Mouse (Mus musculus): ENCODE data around the gene Eras. TPM values are rescaled to one million over a fixed set of nuclear protein-coding genes. Genes with fewer than 3 reads are reported as not detected.
A peak's percentile ranks its signal among the peaks of the same experiment; 100 is the strongest.
"Not testable (repeated sequence)": the region's sequence is repeated elsewhere in the genome, so short reads cannot be mapped to it uniquely, and the experiment has no call there.

Gene Eras
- polyA plus RNA-seq, 1 experiment = 0.32 TPM

DNA sequence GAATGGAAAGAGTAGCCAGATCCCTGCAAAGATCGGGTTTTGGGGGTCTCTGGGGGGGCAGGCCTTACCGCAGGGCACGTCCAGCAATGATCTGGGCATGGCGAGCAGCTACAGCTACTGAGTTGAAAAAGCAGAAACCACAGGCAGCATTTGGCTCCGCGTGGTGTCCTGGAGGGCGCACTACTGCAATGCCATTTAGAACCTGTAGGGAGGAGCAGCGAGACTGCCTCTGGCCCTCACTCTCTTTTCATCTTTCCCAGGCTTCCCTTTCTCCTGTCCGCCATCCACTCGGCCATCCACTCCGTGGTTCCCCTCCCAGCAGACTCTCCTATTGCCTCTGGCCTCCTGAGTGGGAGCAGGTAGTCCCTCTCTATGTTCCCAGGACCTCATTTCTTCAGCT lies 8.5 kb upstream of the Eras start:
- TF ChIP-seq POLR2A (IDR thresholded peaks at IDR 0.05; ENCODE audit: control insufficient read depth, low read depth, low read length) (no peak), CTCF (IDR thresholded peaks at IDR 0.05; ENCODE audit: control insufficient read depth, insufficient read depth, insufficient replicate concordance, low read depth, low read length) (no peak)
- Histone ChIP-seq H3K27ac (ENCODE audit: control insufficient read depth, insufficient read depth, low read depth, low read length) (no peak overlapping the region), H3K36me3 (ENCODE audit: control insufficient read depth, insufficient read depth, low read length) (no peaks in the 10 kb centered on the region), H3K4me1 (ENCODE audit: control insufficient read depth, insufficient read depth, low read length) (no peaks in the 10 kb centered on the region), H3K4me3 (ENCODE audit: control insufficient read depth, low read depth, low read length) (no peak overlapping the region), H3K27me3 (ENCODE audit: control insufficient read depth, insufficient read depth, low read length) (no peaks in the 10 kb centered on the region)

GRCm38 (mm10) chrX:7927116-7927515 lies 1.3 kb downstream of the Eras start:
- no peak for TF ChIP-seq POLR2A (IDR thresholded peaks at IDR 0.05; ENCODE audit: control insufficient read depth, low read depth, low read length)
- no peak for TF ChIP-seq CTCF (IDR thresholded peaks at IDR 0.05; ENCODE audit: control insufficient read depth, insufficient read depth, insufficient replicate concordance, low read depth, low read length)

GRCm38 (mm10) chrX:7926266-7926665 lies 2.1 kb downstream of the Eras start:
- no peaks in the 10 kb centered on the region for H3K27me3 ChIP-seq (ENCODE audit: control insufficient read depth, insufficient read depth, low read length)
- H3K36me3 ChIP-seq (ENCODE audit: control insufficient read depth, insufficient read depth, low read length) = no peaks in the 10 kb centered on the region
- no peak overlapping the region for H3K4me3 ChIP-seq (ENCODE audit: control insufficient read depth, low read depth, low read length)
- no peak overlapping the region for H3K27ac ChIP-seq (ENCODE audit: control insufficient read depth, insufficient read depth, low read depth, low read length)
- peaks cover 18% of the 10 kb centered on the region for H3K4me1 ChIP-seq (ENCODE audit: control insufficient read depth, insufficient read depth, low read length)
- TF ChIP-seq POLR2A (IDR thresholded peaks at IDR 0.05; ENCODE audit: control insufficient read depth, low read depth, low read length) (no peak), CTCF (IDR thresholded peaks at IDR 0.05; ENCODE audit: control insufficient read depth, insufficient read depth, insufficient replicate concordance, low read depth, low read length) (no peak)

More at GRCm38 (mm10) chrX:7927116-7927515, 1.3 kb downstream of the Eras start:
- no peaks in the 10 kb centered on the region for H3K36me3 ChIP-seq (ENCODE audit: control insufficient read depth, insufficient read depth, low read length)
- H3K4me3 ChIP-seq (ENCODE audit: control insufficient read depth, low read depth, low read length) = peak overlapping the region; percentile 29
- H3K27me3 ChIP-seq (ENCODE audit: control insufficient read depth, insufficient read depth, low read length) = no peaks in the 10 kb centered on the region
- H3K4me1 ChIP-seq (ENCODE audit: control insufficient read depth, insufficient read depth, low read length) = peaks cover 15% of the 10 kb centered on the region
- H3K27ac ChIP-seq (ENCODE audit: control insufficient read depth, insufficient read depth, low read depth, low read length) = no peak overlapping the region

GRCm38 (mm10) chrX:7922032-7922431 lies 6.4 kb downstream of the Eras start:
- Histone ChIP-seq H3K27me3 (ENCODE audit: control insufficient read depth, insufficient read depth, low read length) (no peaks in the 10 kb centered on the region), H3K4me3 (ENCODE audit: control insufficient read depth, low read depth, low read length) (peak overlapping the region; percentile 55), H3K27ac (ENCODE audit: control insufficient read depth, insufficient read depth, low read depth, low read length) (peak overlapping the region; percentile 6; the same call in 1 of the 2 replicates), H3K36me3 (ENCODE audit: control insufficient read depth, insufficient read depth, low read length) (no peaks in the 10 kb centered on the region), H3K4me1 (ENCODE audit: control insufficient read depth, insufficient read depth, low read length) (peaks cover 7% of the 10 kb centered on the region)
- TF ChIP-seq CTCF (IDR thresholded peaks at IDR 0.05; ENCODE audit: control insufficient read depth, insufficient read depth, insufficient replicate concordance, low read depth, low read length) (no peak), POLR2A (IDR thresholded peaks at IDR 0.05; ENCODE audit: control insufficient read depth, low read depth, low read length) (no peak)

DNA sequence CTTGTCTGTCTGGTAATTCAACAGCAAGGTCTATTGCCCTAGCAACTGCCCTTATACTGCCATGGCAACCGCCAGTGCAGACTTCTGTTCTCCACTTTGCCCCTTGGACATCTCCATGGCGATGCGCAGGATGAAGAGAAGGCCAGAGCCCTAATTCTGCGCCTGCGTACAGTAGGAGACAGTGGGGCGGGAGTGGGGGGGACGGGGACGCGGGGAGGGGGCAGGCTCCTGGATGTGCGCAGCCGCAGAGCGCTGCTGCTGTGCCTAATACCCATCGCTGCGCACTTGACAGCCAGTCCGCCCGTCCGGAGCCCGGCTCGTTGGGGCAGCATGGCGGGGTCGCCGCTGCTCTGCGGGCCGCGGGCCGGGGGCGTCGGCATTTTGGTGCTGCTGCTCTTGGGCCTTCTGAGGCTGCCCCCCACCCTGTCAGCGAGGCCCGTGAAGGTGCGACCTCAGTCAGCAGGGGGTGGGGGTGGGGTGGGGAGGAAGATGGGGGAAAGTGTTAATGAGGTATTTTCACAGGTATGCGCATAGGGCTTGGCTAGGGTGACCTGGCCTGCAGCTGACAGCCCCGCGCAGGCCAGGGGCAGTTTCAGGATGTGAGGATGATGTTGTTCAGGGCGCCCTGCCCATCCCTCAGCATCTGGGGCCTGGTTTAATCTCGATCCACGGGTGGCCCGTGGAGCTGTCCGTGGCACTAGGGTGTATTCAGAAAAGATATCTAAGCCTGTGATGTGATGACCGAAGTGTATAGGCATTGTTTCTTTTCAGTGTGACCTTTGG lies 8.6 kb downstream of the Eras start, which contains the start of gene Pcsk1n:
Gene Pcsk1n (plus strand): TSS at position 222 of the 783 bp plus-strand sequence.
- H3K27ac ChIP-seq (ENCODE audit: control insufficient read depth, insufficient read depth, low read depth, low read length) = no peak within 1 kb of the TSS
- H3K27me3 ChIP-seq (ENCODE audit: control insufficient read depth, insufficient read depth, low read length) = no peaks in the 10 kb centered on the region

DNA sequence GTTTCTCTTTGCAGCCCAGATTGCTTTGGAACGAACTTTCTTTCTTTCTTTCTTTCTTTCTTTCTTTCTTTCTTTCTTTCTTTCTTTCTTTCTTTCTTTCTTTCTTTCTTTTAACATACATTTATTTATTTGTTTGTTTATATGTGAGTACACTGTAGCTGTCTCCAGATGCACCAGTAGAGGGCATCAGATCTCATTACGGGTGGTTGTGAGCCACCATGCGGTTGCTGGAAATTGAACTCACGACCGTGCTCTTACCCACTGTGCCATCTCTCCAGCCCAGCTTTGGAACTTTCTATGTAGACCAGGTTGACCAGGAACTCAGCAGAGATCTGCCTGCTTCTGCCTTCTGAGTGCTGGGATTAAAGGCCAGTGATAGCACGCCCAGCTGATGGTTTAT lies 10.4 kb downstream of the Eras start:
- H3K4me1 ChIP-seq (ENCODE audit: control insufficient read depth, insufficient read depth, low read length); H3K36me3 ChIP-seq (ENCODE audit: control insufficient read depth, insufficient read depth, low read length); H3K4me3 ChIP-seq (ENCODE audit: control insufficient read depth, low read depth, low read length); H3K27me3 ChIP-seq (ENCODE audit: control insufficient read depth, insufficient read depth, low read length); H3K27ac ChIP-seq (ENCODE audit: control insufficient read depth, insufficient read depth, low read depth, low read length): not testable (repeated sequence)

More for the DNA sequence above, 8.6 kb downstream of the Eras start, which contains the start of gene Pcsk1n:
- Histone ChIP-seq H3K4me3 (ENCODE audit: control insufficient read depth, low read depth, low read length) (0 out of 2 replicates have a peak within 1 kb of the TSS, but pooled peaks have one; percentile 16), H3K36me3 (ENCODE audit: control insufficient read depth, insufficient read depth, low read length) (no peaks in the 10 kb centered on the region), H3K4me1 (ENCODE audit: control insufficient read depth, insufficient read depth, low read length) (peaks cover 7% of the 10 kb centered on the region)
- no peak for TF ChIP-seq CTCF (IDR thresholded peaks at IDR 0.05; ENCODE audit: control insufficient read depth, insufficient read depth, insufficient replicate concordance, low read depth, low read length)
- TF ChIP-seq POLR2A (IDR thresholded peaks at IDR 0.05; ENCODE audit: control insufficient read depth, low read depth, low read length) = no peak

- H3K27ac ChIP-seq (ENCODE audit: control insufficient read depth, insufficient read depth, low read depth, low read length); H3K36me3 ChIP-seq (ENCODE audit: control insufficient read depth, insufficient read depth, low read length); H3K4me3 ChIP-seq (ENCODE audit: control insufficient read depth, low read depth, low read length); H3K27me3 ChIP-seq (ENCODE audit: control insufficient read depth, insufficient read depth, low read length); H3K4me1 ChIP-seq (ENCODE audit: control insufficient read depth, insufficient read depth, low read length): not testable (repeated sequence)
Measured at GRCm38 (mm10) chrX:7915669-7916068, 12.7 kb downstream of the Eras start.

DNA sequence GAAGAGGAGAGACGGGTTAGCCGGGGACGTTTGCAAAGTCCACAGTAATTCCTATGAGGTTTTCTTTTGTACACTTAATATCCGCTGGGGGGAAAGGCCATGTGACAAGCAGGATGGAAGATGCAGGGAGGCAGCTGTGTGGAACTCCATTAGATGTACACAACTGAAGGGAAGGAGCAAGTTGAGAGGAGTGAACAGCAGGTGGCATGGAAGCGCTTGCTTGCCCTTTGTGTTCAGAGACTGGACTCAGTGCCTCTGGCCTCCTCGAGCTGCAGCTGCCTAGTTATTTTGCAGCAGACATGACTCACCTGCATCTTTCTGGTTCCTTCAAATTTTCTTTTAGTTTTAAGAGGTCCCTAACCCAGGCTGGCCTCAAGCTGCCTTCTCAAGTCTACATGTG lies 17.9 kb downstream of the Eras start:
- Histone ChIP-seq H3K36me3 (ENCODE audit: control insufficient read depth, insufficient read depth, low read length) (no peaks in the 10 kb centered on the region), H3K4me3 (ENCODE audit: control insufficient read depth, low read depth, low read length) (no peak overlapping the region), H3K4me1 (ENCODE audit: control insufficient read depth, insufficient read depth, low read length) (no peaks in the 10 kb centered on the region), H3K27me3 (ENCODE audit: control insufficient read depth, insufficient read depth, low read length) (no peaks in the 10 kb centered on the region), H3K27ac (ENCODE audit: control insufficient read depth, insufficient read depth, low read depth, low read length) (no peak overlapping the region)
- TF ChIP-seq POLR2A (IDR thresholded peaks at IDR 0.05; ENCODE audit: control insufficient read depth, low read depth, low read length) (no peak), CTCF (IDR thresholded peaks at IDR 0.05; ENCODE audit: control insufficient read depth, insufficient read depth, insufficient replicate concordance, low read depth, low read length) (no peak)

- not testable (repeated sequence) for H3K27ac ChIP-seq (ENCODE audit: control insufficient read depth, insufficient read depth, low read depth, low read length); H3K4me3 ChIP-seq (ENCODE audit: control insufficient read depth, low read depth, low read length); H3K4me1 ChIP-seq (ENCODE audit: control insufficient read depth, insufficient read depth, low read length); H3K36me3 ChIP-seq (ENCODE audit: control insufficient read depth, insufficient read depth, low read length); H3K27me3 ChIP-seq (ENCODE audit: control insufficient read depth, insufficient read depth, low read length)
Measured at GRCm38 (mm10) chrX:7909242-7909641, 19.2 kb downstream of the Eras start, which contains the start of gene Gm10490. TSS of gene Gm10490 (plus strand) at chrX:7909542.

Data from testis, adult 2 months (tissue).